Mouse (Mus musculus) stomach, embryonic 15.5 days (tissue): Measurements from ENCODE around the gene Hand1. TPM values are rescaled to one million over a fixed set of nuclear protein-coding genes. Genes with fewer than 3 reads are reported as not detected.

Experiments used
- ATAC-seq: fragments of 200-750 bp; cut with Nextera tagmentation; 2 replicates; pipeline ENCODE4 v1.8.0; 2017; ENCODE audit warnings: low read depth, moderate number of reproducible peaks, moderate TSS enrichment; ENCODE audit not compliant: insufficient read depth, low FRiP score
- H3K27ac ChIP-seq: fragments of 300-500 bp; sonication (generic); 2 replicates; pipeline ENCODE4 v1.5.1; 2015; ENCODE audit warnings: mild to moderate bottlenecking, inconsistent platforms
- H3K27me3 ChIP-seq: fragments of 300-500 bp; sonication (generic); replicated peaks from 2 replicates; pipeline ENCODE4 v1.6.1; 2015; ENCODE audit warnings: inconsistent platforms
- H3K36me3 ChIP-seq: fragments of 300-500 bp; sonication (generic); 2 replicates; pipeline ENCODE4 v1.6.1; 2015; ENCODE audit warnings: inconsistent platforms
- H3K4me1 ChIP-seq: fragments of 300-500 bp; sonication (generic); 2 replicates; pipeline ENCODE4 v1.6.1; 2015; ENCODE audit warnings: inconsistent platforms
- H3K4me2 ChIP-seq: fragments of 300-500 bp; sonication (generic); 2 replicates; pipeline ENCODE4 v1.6.1; 2015; ENCODE audit warnings: mild to moderate bottlenecking, inconsistent platforms
- H3K4me3 ChIP-seq: fragments of 300-500 bp; sonication (generic); replicated peaks from 2 replicates; pipeline ENCODE4 v1.5.1; 2015; ENCODE audit warnings: inconsistent platforms
- H3K9ac ChIP-seq: fragments of 300-500 bp; sonication (generic); 2 replicates; pipeline ENCODE4 v1.6.1; 2015; ENCODE audit warnings: inconsistent platforms
- H3K9me3 ChIP-seq: fragments of 300-500 bp; sonication (generic); 2 replicates; pipeline ENCODE4 v1.6.1; 2016; ENCODE audit warnings: inconsistent platforms
- WGBS: fragments of 180-500 bp; shearing (Covaris S2); methylation state at CpG from one replicate; pipeline ENCODE4 v1.1.7; 2015; 5-methylcytosine and 5-hydroxymethylcytosine counted together
- polyA plus RNA-seq: library from polyadenylated mRNA; unstranded; fragments of >200 nt; fragmentation: Nextera tagmentation; extraction: Ambion mirVana; gene quantifications from 2 replicates; pipeline ENCODE4 v1.2.1, GENCODE M21; 2015

Hand1 gene
- polyA plus RNA-seq, 1 experiment from 2014 or later = 6.9 TPM

- WGBS = 82% methylated on average over 3 of the region's 3 CpGs
- Histone ChIP-seq H3K27ac (no peak overlapping the region), H3K36me3 (peaks cover 7% of the 10 kb centered on the region; the same call in 1 of the 2 replicates), H3K9ac (no peak overlapping the region), H3K27me3 (no peaks in the 10 kb centered on the region), H3K9me3 (no peaks in the 10 kb centered on the region), H3K4me3 (no peak overlapping the region), H3K4me1 (0 out of 2 replicates have a peak, but pooled peaks cover 4% of the 10 kb centered on the region), H3K4me2 (no peak overlapping the region)
- no peak for ATAC-seq
Observed at GRCm38 (mm10) chr11:57813641-57814040, 19.0 kb downstream of the Hand1 start.

DNA sequence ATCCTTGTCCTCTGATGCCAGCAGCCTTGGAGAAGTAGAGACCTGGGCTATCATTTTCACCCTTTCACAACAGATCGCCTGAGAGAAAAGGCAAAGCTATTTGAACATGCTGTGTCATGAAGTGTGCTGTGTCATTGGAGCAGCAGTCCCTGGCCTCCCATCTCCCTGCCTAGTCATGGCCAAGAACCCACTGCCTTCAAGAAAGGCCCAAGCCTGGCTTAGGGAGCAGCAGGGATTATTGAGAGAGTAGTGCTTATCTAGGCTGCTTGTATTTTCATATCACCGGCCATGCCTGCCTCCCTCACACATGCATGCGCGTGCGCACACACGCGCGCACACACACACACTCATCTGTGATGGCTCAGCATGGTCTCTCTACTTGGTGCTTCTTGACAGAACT is 20.4 kb downstream of the Hand1 start:
- Histone ChIP-seq H3K9ac (no peak overlapping the region), H3K27me3 (no peaks in the 10 kb centered on the region), H3K27ac (no peak overlapping the region), H3K9me3 (no peaks in the 10 kb centered on the region), H3K36me3 (peaks cover 7% of the 10 kb centered on the region; the same call in 1 of the 2 replicates), H3K4me2 (no peak overlapping the region), H3K4me3 (no peak overlapping the region), H3K4me1 (0 out of 2 replicates have a peak, but pooled peaks cover 4% of the 10 kb centered on the region)
- WGBS = 92% methylated on average over 8 of the region's 8 CpGs
- no peak for ATAC-seq

DNA sequence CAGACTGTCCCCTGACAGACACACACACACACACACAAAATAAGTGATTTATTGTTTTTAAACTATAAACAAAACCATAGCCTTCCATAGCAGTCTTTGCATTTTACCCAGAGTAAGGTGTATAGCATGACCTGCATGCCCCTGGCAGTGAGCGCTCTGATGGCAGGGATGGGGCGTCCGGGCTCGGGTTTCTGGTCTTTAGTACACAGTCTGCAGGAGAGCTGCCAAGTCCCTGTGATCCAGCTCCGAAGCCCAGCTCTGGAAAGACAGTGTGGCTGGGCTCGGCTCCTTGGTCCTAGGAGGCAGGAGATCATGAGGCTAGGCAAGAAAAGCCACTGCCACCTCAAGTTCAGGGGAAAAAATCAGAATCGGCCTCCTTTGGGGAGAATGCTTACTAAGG is 21.6 kb downstream of the Hand1 start:
- 0 out of 2 replicates have a peak, but pooled peaks cover 4% of the 10 kb centered on the region for H3K4me1 ChIP-seq
- H3K9ac ChIP-seq = no peak overlapping the region
- no peaks in the 10 kb centered on the region for H3K9me3 ChIP-seq
- WGBS = 70% methylated on average over 7 of the region's 7 CpGs
- no peak overlapping the region for H3K27ac ChIP-seq
- no peaks in the 10 kb centered on the region for H3K27me3 ChIP-seq
- H3K4me3 ChIP-seq = no peak overlapping the region
- H3K4me2 ChIP-seq = no peak overlapping the region
- no peak for ATAC-seq
- H3K36me3 ChIP-seq = peaks cover 7% of the 10 kb centered on the region; the same call in 1 of the 2 replicates

DNA sequence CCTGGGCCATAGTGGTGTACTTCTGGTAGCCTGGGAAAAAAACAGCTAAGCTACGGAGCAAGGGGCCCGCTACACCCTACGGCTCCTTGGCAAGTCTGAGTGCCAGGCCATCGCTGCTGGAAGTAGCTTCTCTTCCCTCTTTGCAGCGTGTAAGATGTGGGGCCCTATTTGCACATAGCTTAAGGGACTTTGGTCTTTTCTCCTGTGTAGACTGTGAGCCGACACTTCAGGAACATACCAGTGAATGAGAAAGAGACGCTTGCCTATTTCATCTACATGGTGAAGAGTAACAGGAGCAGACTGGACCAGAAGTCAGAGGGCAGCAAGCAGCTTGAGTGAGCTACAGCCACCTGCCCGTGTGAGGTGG is 22.9 kb downstream of the Hand1 start:
- H3K4me3 ChIP-seq = no peak overlapping the region
- no peaks in the 10 kb centered on the region for H3K9me3 ChIP-seq
- no peak overlapping the region for H3K27ac ChIP-seq
- no peaks in the 10 kb centered on the region for H3K27me3 ChIP-seq
- H3K4me1 ChIP-seq = 0 out of 2 replicates have a peak, but pooled peaks cover 4% of the 10 kb centered on the region
- ATAC-seq = no peak
- no peak overlapping the region for H3K4me2 ChIP-seq
- 76% methylated on average over 8 of the region's 8 CpGs for WGBS
- H3K36me3 ChIP-seq = peaks cover 7% of the 10 kb centered on the region; the same call in 1 of the 2 replicates
- no peak overlapping the region for H3K9ac ChIP-seq

- H3K9me3 ChIP-seq = no peaks in the 10 kb centered on the region
- H3K9ac ChIP-seq = no peak overlapping the region
- peaks cover 7% of the 10 kb centered on the region; the same call in 1 of the 2 replicates for H3K36me3 ChIP-seq
- no peak overlapping the region for H3K4me3 ChIP-seq
- 0 out of 2 replicates have a peak, but pooled peaks cover 4% of the 10 kb centered on the region for H3K4me1 ChIP-seq
- H3K27ac ChIP-seq = no peak overlapping the region
- no peak for ATAC-seq
- WGBS = 83% methylated on average over 17 of the region's 17 CpGs
- H3K27me3 ChIP-seq = no peaks in the 10 kb centered on the region
- H3K4me2 ChIP-seq = no peak overlapping the region
Observed at GRCm38 (mm10) chr11:57809017-57809731, 23.4 kb downstream of the Hand1 start.

- Histone ChIP-seq H3K9ac (no peak overlapping the region), H3K4me3 (no peak overlapping the region), H3K4me1 (peaks cover 25% of the 10 kb centered on the region), H3K27me3 (no peaks in the 10 kb centered on the region), H3K36me3 (no peaks in the 10 kb centered on the region), H3K4me2 (no peak overlapping the region), H3K9me3 (no peaks in the 10 kb centered on the region), H3K27ac (no peak overlapping the region)
- 66% methylated on average over 3 of the region's 3 CpGs for WGBS
- no peak for ATAC-seq
Observed at GRCm38 (mm10) chr11:57805047-57805446, 27.6 kb downstream of the Hand1 start.

DNA sequence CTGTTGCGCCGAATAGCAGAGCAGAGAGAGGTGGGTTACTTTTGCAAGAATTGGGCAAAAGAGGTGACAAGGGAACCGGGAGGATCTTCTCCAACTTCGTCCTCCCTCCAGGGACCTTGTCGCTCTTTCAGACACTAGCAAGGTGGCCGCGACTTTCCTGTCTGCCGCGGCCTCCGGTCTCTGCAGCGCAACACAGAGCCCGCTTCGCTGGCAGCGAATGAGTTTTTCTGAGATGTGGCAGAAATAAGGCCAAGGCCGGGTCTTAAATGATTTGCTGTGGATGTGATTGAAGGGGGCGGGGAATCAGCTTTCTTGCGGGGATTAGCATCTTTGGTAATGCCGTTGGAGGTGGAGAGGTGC is 30.1 kb downstream of the Hand1 start:
- WGBS = 1% methylated on average over 18 of the region's 18 CpGs
- H3K27me3 ChIP-seq = no peaks in the 10 kb centered on the region

DNA sequence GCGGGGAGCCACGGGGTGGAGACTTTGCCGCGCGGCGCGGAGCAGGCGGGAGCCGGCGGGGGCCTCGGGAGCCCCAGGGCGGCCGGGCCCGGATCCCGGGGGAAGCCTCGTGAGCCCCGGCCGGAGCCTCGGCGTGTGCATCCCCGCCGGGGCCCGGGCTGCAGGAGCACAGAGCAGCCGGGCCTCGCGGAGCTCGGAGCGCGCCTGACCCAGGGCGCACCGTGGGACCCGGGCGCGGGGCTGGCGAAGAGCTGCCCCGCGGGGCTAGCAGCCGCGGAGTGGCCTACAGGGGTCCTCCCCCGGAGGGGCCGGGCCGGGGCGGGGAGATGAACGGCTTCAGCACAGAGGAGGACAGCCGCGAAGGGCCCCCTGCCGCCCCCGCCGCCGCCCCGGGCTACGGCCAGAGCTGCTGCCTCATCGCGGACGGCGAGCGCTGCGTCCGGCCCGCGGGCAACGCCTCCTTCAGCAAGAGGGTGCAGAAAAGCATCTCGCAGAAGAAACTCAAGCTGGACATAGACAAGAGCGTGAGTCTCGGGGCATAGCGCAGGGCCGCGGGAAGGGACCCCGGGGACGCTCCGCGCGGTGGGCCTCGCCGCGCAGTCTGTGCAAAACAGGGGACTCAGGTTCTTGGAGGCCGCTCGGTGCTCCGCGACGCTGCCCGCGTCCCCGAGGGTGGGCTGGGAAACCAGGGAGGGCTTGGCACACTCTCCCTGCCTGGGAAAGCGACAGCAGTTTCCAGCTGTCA is 30.7 kb downstream of the Hand1 start:
- ATAC-seq = peak; percentile 40

More for the DNA sequence above, 30.1 kb downstream of the Hand1 start:
- Histone ChIP-seq H3K4me3 (peak overlapping the region; percentile 96), H3K36me3 (no peaks in the 10 kb centered on the region), H3K4me2 (peak overlapping the region; percentile 90), H3K4me1 (peaks cover 21% of the 10 kb centered on the region), H3K27ac (no peak overlapping the region), H3K9ac (peak overlapping the region; percentile 91), H3K9me3 (no peaks in the 10 kb centered on the region)
- ATAC-seq = no peak

DNA sequence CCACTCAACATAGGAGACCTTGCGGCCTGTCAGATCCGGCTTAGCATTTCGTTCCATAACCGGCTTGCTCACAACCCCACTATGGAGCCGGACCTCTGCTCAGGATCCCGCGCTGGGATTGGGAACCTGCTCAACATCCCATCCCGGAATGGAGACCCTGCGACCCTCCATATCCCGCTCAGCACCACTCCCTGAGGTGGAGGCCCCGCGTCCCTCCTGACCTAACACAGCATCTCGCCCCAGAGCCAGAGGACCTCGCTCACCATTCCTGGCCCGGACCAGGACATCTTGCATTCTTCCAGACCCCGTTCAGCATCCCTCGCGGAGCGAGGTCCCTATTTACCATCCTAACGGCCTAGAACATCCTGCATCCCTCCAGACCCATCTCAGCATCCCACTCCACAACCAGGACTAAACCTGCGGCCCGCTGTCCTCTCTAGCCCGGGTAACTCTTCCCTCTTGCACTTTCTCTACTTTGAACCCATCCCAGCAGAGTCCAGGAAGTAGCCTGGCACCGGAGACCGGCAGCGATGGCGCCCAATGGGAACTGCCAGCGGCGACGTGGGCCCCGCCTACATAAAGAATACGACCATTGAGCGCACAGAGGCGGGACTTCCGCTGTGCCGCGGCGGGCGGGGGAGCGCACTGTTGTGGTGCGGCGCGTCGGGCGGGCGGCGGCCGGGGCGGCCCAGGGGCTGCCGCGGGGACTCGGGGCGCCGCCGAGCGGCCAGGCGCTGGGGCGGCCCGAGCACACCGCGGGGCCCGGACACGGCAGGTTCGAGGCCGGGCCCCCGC is 31.4 kb downstream of the Hand1 start, which contains the start of gene Sap30l:
Gene Sap30l (plus strand): TSS at position 667 of the 795 bp plus-strand sequence.
- peak within 1 kb of the TSS; percentile 91 for H3K9ac ChIP-seq
- peaks cover 21% of the 10 kb centered on the region for H3K4me1 ChIP-seq
- no peaks in the 10 kb centered on the region for H3K36me3 ChIP-seq
- peak; percentile 97 for ATAC-seq
- under 1% methylated on average over 60 of the region's 66 CpGs for WGBS
- peak within 1 kb of the TSS; percentile 90 for H3K4me2 ChIP-seq
- H3K27me3 ChIP-seq = no peaks in the 10 kb centered on the region
- peak within 1 kb of the TSS; percentile 96 for H3K4me3 ChIP-seq
- H3K9me3 ChIP-seq = no peaks in the 10 kb centered on the region
- peak within 1 kb of the TSS; percentile 73 for H3K27ac ChIP-seq

More for the DNA sequence above, 30.7 kb downstream of the Hand1 start:
- Histone ChIP-seq H3K9ac (peak overlapping the region; percentile 91), H3K36me3 (no peaks in the 10 kb centered on the region), H3K27me3 (no peaks in the 10 kb centered on the region), H3K4me3 (peak overlapping the region; percentile 96), H3K4me1 (peaks cover 21% of the 10 kb centered on the region), H3K27ac (peak overlapping the region; percentile 69), H3K4me2 (peak overlapping the region; percentile 90), H3K9me3 (no peaks in the 10 kb centered on the region)
- 1% methylated on average over 73 of the region's 85 CpGs for WGBS

DNA sequence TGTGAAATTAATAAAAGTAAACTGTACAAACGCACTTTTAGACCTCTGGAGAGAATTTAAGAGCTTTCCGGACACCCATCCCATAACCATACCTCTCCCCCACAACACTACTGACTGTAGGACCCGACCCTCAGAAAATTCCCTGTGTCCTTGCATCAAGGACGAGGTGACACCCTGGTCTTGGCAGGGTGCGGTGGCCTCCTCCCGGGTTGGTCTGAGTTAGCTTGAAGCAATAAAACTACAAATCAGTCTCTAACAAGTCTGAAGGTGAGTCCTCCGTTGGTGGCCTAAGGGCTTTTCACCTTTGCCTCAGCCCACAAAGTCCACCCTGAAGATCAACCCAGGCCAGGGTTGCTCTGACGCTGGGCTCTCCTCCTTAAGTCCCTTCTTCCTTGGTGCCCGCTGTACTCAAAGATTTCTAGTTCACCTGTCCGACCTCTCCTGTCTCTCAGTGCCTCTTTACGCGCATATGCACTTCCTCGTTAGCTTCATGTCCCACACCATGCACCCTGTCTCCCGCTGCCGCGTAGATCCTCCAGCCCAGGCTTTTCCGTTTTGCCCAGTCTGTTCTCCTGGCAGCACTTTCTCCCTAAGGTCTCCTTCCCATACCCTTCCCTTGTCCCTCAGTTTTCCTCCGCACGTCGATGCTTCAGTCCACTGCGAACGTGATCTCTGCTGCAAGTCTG is 32.2 kb downstream of the Hand1 start:
- H3K36me3 ChIP-seq = no peaks in the 10 kb centered on the region

DNA sequence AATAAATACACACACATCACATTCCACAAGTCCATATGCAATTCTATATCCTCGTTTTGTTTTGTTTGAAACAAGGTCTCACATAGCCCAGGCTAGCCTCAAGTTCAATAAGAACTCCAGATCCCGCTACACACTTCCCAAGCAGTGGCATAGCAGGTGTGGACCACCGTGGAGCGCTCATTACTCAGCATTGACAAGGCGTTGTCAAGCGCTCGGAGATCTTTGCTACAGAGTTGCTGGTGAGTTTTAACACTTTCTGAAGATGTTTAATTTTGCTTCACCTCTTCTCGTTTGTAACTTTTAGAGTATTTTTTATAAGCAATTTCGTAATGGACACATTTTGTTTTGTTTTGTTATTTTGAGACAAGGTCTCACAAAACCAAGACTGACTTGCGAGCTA is 33.2 kb downstream of the Hand1 start:
- no peaks in the 10 kb centered on the region for H3K27me3 ChIP-seq
- H3K9me3 ChIP-seq = no peaks in the 10 kb centered on the region
- 77% methylated on average over 10 of the region's 10 CpGs for WGBS
- H3K9ac ChIP-seq = no peak overlapping the region
- no peak overlapping the region for H3K27ac ChIP-seq
- H3K4me3 ChIP-seq = no peak overlapping the region
- H3K4me1 ChIP-seq = peaks cover 21% of the 10 kb centered on the region
- H3K36me3 ChIP-seq = no peaks in the 10 kb centered on the region
- ATAC-seq = no peak
- no peak overlapping the region for H3K4me2 ChIP-seq

More for the DNA sequence above, 32.2 kb downstream of the Hand1 start:
- ATAC-seq = no peak
- peak overlapping the region; percentile 69 for H3K4me2 ChIP-seq
- peak overlapping the region; percentile 96 for H3K4me3 ChIP-seq
- no peaks in the 10 kb centered on the region for H3K9me3 ChIP-seq
- H3K27ac ChIP-seq = peak overlapping the region; percentile 73; the same call in 1 of the 2 replicates
- peak overlapping the region; percentile 40 for H3K9ac ChIP-seq
- no peaks in the 10 kb centered on the region for H3K27me3 ChIP-seq
- 12% methylated on average over 22 of the region's 22 CpGs for WGBS
- peaks cover 21% of the 10 kb centered on the region for H3K4me1 ChIP-seq
